Mouse (Mus musculus): ENCODE measurements around the gene Pfdn5. TPM values are rescaled to one million over a fixed set of nuclear protein-coding genes. Genes with fewer than 3 reads are reported as not detected.

Pfdn5 gene
- 1,000 to 10,000 TPM in 2 of 3 experiments, 100 to 1,000 TPM in 1; 936 to 1,841 (median 1,443) TPM for polyA plus RNA-seq (2017; shearing (Covaris generic))

GRCm38 (mm10) chr15:102326022-102326576 is at the start of gene Pfdn5:
TSS of gene Pfdn5 (plus strand) at chr15:102326116.
- peak; percentile 96 for ATAC-seq

GRCm38 (mm10) chr15:102278726-102279091 is 47.2 kb upstream of the Pfdn5 start:
- ATAC-seq = no peak

GRCm38 (mm10) chr15:102279092-102279782 is 46.7 kb upstream of the Pfdn5 start, which contains the start of gene Mfsd5:
TSS of gene Mfsd5 (plus strand) at chr15:102279454.
- ATAC-seq = peak; percentile 98

- peak; percentile 3 for ATAC-seq
These were observed 46.0 kb upstream of the Pfdn5 start for GRCm38 (mm10) chr15:102279783-102280520.

GRCm38 (mm10) chr15:102280623-102281022 is 45.3 kb upstream of the Pfdn5 start:
- no peak for ATAC-seq

- no peak for ATAC-seq
These were observed 43.2 kb upstream of the Pfdn5 start for GRCm38 (mm10) chr15:102282463-102283292.

GRCm38 (mm10) chr15:102283648-102284047 is 42.3 kb upstream of the Pfdn5 start:
- no peak for ATAC-seq

- peak; percentile 63 for ATAC-seq
These were observed 38.5 kb upstream of the Pfdn5 start for GRCm38 (mm10) chr15:102287395-102287794.

- peak; percentile 100 for ATAC-seq
These were observed 30.1 kb upstream of the Pfdn5 start, which contains the start of gene Espl1 for GRCm38 (mm10) chr15:102295633-102296367. TSS of gene Espl1 (plus strand) at chr15:102296266.

- ATAC-seq = no peak
These were observed 29.4 kb upstream of the Pfdn5 start for GRCm38 (mm10) chr15:102296368-102297006.

GRCm38 (mm10) chr15:102302542-102302941 is 23.4 kb upstream of the Pfdn5 start:
- no peak for ATAC-seq

GRCm38 (mm10) chr15:102308717-102309116 is 17.2 kb upstream of the Pfdn5 start:
- no peak for ATAC-seq

GRCm38 (mm10) chr15:102310074-102310845 is 15.7 kb upstream of the Pfdn5 start:
- no peak for ATAC-seq

GRCm38 (mm10) chr15:102311489-102311888 is 14.4 kb upstream of the Pfdn5 start:
- ATAC-seq = no peak

- no peak for ATAC-seq
These were observed 10.6 kb upstream of the Pfdn5 start for GRCm38 (mm10) chr15:102315292-102315691.

- peak; percentile 80 for ATAC-seq
These were observed 9.7 kb upstream of the Pfdn5 start for GRCm38 (mm10) chr15:102316263-102316662.

GRCm38 (mm10) chr15:102324654-102325473 is 1.1 kb upstream of the Pfdn5 start:
- ATAC-seq = no peak

- ATAC-seq = no peak
These were observed 976 bp downstream of the Pfdn5 start for GRCm38 (mm10) chr15:102326892-102327291.

- ATAC-seq = peak; percentile 99
These were observed 5.7 kb downstream of the Pfdn5 start, which contains the start of gene Myg1 for GRCm38 (mm10) chr15:102331610-102332015. TSS of gene Myg1 (plus strand) at chr15:102331709.

Measured in inflammation-experienced regulatory T-cells, adult 6 months (primary cell).